Mouse (Mus musculus) lung, postnatal 0 days (tissue): ENCODE data around the gene Cd79b.

Experiments
- CTCF ChIP-seq: IDR thresholded peaks from 2 replicates; pipeline ENCODE4 v1.5.1; 2016; ENCODE audit warnings: antibody characterized with exemption, mild to moderate bottlenecking
- EP300 ChIP-seq: IDR thresholded peaks from 2 replicates; pipeline ENCODE4 v1.6.1; 2016; ENCODE audit warnings: antibody characterized with exemption, mild to moderate bottlenecking, control low read depth

GRCm38 (mm10) chr11:106316416-106316815, 1.9 kb upstream of the Cd79b start:
- TF ChIP-seq CTCF (no peak), EP300 (no peak)
